Mouse (Mus musculus) embryonic facial prominence, embryonic 12.5 days (tissue): ENCODE results near the gene Folr2. TPM values are rescaled to one million over a fixed set of nuclear protein-coding genes. Genes with fewer than 3 reads are reported as not detected.

Experiments used
- ATAC-seq: fragments of 200-750 bp; cut with Nextera tagmentation; 2 replicates; pipeline ENCODE4 v1.8.0; 2017; ENCODE audit not compliant: insufficient number of reproducible peaks, insufficient read depth, low FRiP score, low TSS enrichment
- H3K27ac ChIP-seq: fragments of 300-500 bp; sonication (generic); 2 replicates; pipeline ENCODE4 v1.5.1; 2016; ENCODE audit warnings: mild to moderate bottlenecking
- H3K27me3 ChIP-seq: fragments of 300-500 bp; sonication (generic); 2 replicates; pipeline ENCODE4 v1.6.1; 2016; ENCODE audit warnings: mild to moderate bottlenecking, moderate library complexity
- H3K36me3 ChIP-seq: fragments of 300-500 bp; sonication (generic); 2 replicates; pipeline ENCODE4 v1.6.1; 2016; ENCODE audit warnings: mild to moderate bottlenecking
- H3K4me1 ChIP-seq: fragments of 300-500 bp; sonication (generic); 2 replicates; pipeline ENCODE4 v1.6.1; 2016
- H3K4me2 ChIP-seq: fragments of 300-500 bp; sonication (generic); replicated peaks from 2 replicates; pipeline ENCODE4 v1.6.1; 2016; ENCODE audit warnings: mild to moderate bottlenecking, moderate library complexity
- H3K4me3 ChIP-seq: fragments of 300-500 bp; sonication (generic); 2 replicates; pipeline ENCODE4 v1.5.1; 2016; ENCODE audit warnings: mild to moderate bottlenecking
- H3K9ac ChIP-seq: fragments of 300-500 bp; sonication (generic); 2 replicates; pipeline ENCODE4 v1.6.1; 2016; ENCODE audit warnings: mild to moderate bottlenecking, moderate library complexity
- H3K9me3 ChIP-seq: fragments of 300-500 bp; sonication (generic); 2 replicates; pipeline ENCODE4 v1.6.1; 2016; ENCODE audit warnings: mild to moderate bottlenecking, moderate library complexity
- WGBS: fragments of 180-500 bp; shearing (Covaris S2); methylation state at CpG from one replicate; pipeline ENCODE4 v1.1.7; 2016; 5-methylcytosine and 5-hydroxymethylcytosine counted together
- microRNA-seq: library from miRNA; unstranded; fragments of <30 nt; microRNA quantifications from one replicate; pipeline ENCODE4, GENCODE M21; 2017
- polyA plus RNA-seq: library from polyadenylated mRNA; unstranded; fragments of >200 nt; fragmentation: Nextera tagmentation; extraction: Ambion mirVana; gene quantifications from 2 replicates; pipeline ENCODE4 v1.2.1, GENCODE M21; 2016

Folr2 gene
- polyA plus RNA-seq, 1 experiment from 2014 or later, result not detected

DNA sequence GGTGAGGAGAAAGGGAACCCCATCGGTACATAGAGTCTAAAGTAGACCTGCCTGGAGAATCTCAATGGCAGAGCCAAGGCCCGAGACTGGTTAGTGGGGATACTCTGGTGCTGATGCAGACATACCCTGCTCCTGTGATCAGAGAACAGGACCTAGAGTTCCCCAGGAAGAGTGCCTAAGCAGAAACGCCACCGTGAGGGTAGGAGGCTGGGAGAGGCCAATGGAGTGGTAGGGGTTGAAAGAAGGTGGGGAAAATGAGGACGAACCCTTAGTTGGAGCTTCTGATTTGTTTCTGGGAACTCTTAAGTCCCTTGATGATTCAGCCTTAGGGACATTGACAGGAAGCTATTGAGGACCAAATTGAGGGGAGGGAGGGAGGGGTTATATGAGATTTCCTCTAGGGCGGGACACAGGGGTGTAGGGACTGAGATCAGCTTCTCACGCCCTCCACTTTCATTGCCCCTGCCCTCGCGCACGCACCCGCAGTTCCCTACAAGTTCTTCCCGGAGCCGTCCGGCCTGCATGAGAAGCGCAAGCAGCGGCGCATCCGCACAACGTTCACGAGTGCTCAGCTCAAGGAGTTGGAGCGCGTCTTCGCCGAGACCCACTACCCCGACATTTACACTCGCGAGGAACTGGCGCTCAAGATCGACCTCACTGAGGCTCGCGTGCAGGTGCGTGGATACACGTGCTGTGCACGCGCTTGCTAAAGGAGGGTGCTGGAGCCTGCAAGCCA is 36.5 kb downstream of the Folr2 start:
- Histone ChIP-seq H3K4me3 (peak overlapping the region; percentile 41), H3K4me2 (peak overlapping the region; percentile 86), H3K36me3 (peaks cover 25% of the 10 kb centered on the region), H3K9ac (no peak overlapping the region), H3K9me3 (no peaks in the 10 kb centered on the region), H3K27ac (no peak overlapping the region), H3K27me3 (peaks cover 78% of the 10 kb centered on the region), H3K4me1 (peaks cover 37% of the 10 kb centered on the region)
- no peak for ATAC-seq
- 2% methylated on average over 35 of the region's 35 CpGs for WGBS

- 0 out of 2 replicates have a peak, but pooled peaks have one; percentile 24 for ATAC-seq
- Histone ChIP-seq H3K27ac (no peak within 1 kb of the TSS), H3K4me1 (peaks cover 35% of the 10 kb centered on the region), H3K9me3 (no peaks in the 10 kb centered on the region), H3K9ac (peak within 1 kb of the TSS; percentile 19; the same call in 1 of the 2 replicates), H3K36me3 (peaks cover 1% of the 10 kb centered on the region; the same call in 1 of the 2 replicates), H3K4me2 (peak within 1 kb of the TSS; percentile 50), H3K27me3 (peaks cover 70% of the 10 kb centered on the region), H3K4me3 (peak within 1 kb of the TSS; percentile 34)
- WGBS, result under 1% methylated on average over 45 of the region's 45 CpGs
These were observed 39.1 kb downstream of the Folr2 start, which contains the start of gene Phox2a for GRCm38 (mm10) chr7:101817861-101818401. Gene Phox2a, plus strand, starts transcription at chr7:101818313.

Small RNAs within 50 kb of the gene (microRNA-seq; reads per million reads assigned to microRNA genes)
- gene Gm22655, result not detected

Other genes starting within 250 kb of the Folr2 start
- 48.0 and 51.2 TPM in 2 replicates for gene Clpb, start 193.6 kb downstream of the Folr2 start, polyA plus RNA-seq
- gene Phox2a, start 38.9 kb downstream of the Folr2 start, polyA plus RNA-seq, result 0.58 TPM in 1 of 2 replicates, not detected in the other
- gene Inppl1, start 19.0 kb downstream of the Folr2 start, polyA plus RNA-seq, result 55.2 and 69.7 TPM in 2 replicates
- gene Anapc15, start 6.5 kb upstream of the Folr2 start, polyA plus RNA-seq, result 75.5 and 76.6 TPM in 2 replicates
- gene Folr1, start 13.6 kb upstream of the Folr2 start, polyA plus RNA-seq, result 1.1 and 1.2 TPM in 2 replicates
- gene Lamtor1, start 48.7 kb upstream of the Folr2 start, polyA plus RNA-seq, result 153 and 158 TPM in 2 replicates
- gene Tomt, start 49.2 kb upstream of the Folr2 start, polyA plus RNA-seq, result 0.61 and 0.65 TPM in 2 replicates
- gene Lrrc51, start 76.7 kb upstream of the Folr2 start, polyA plus RNA-seq, result 8.8 and 9.8 TPM in 2 replicates
- 115 and 119 TPM in 2 replicates for gene Numa1, start 76.9 kb upstream of the Folr2 start, polyA plus RNA-seq
- gene Il18bp, start 161.5 kb upstream of the Folr2 start, polyA plus RNA-seq, result 3.6 and 3.8 TPM in 2 replicates
- 28.9 and 33.5 TPM in 2 replicates for gene Rnf121, start 208.3 kb upstream of the Folr2 start, polyA plus RNA-seq
- gene Xndc1, start 208.3 kb upstream of the Folr2 start, polyA plus RNA-seq, result 46.2 and 48.3 TPM in 2 replicates
- 2.6 and 3.5 TPM in 2 replicates for gene Xntrpc, start 208.5 kb upstream of the Folr2 start, polyA plus RNA-seq
- gene Trpc2, start 225.9 kb upstream of the Folr2 start, polyA plus RNA-seq, result 0.28 TPM in 1 of 2 replicates, not detected in the other
- 3.4 and 6.0 TPM in 2 replicates for gene Art1, start 244.5 kb upstream of the Folr2 start, polyA plus RNA-seq